Mouse (Mus musculus): ENCODE measurements around the gene Fbxo9. TPM values are rescaled to one million over a fixed set of nuclear protein-coding genes. Genes with fewer than 3 reads are reported as not detected.

Fbxo9 gene
- total RNA-seq, 2 experiments from 2014 or later, result 60.8 to 68.0 TPM

Other genes starting within 250 kb of the Fbxo9 start
- 10 to 100 TPM; 21.7 to 23.4 TPM for gene Elovl5, start 191.7 kb downstream of the Fbxo9 start, total RNA-seq (2021)
- gene Gcm1, start 57.1 kb downstream of the Fbxo9 start, total RNA-seq (2021), result not detected
- gene Ick, start 127 bp upstream of the Fbxo9 start, total RNA-seq (2021), result 10 to 100 TPM; 11.1 to 13.2 TPM
- gene Gsta4, start 73.7 kb upstream of the Fbxo9 start, total RNA-seq (2021), result 10 to 100 TPM; 10.9 to 12.1 TPM
- gene Gsta1, start 121.6 kb upstream of the Fbxo9 start, total RNA-seq (2021), result not detected
- gene Gm3776, start 148.1 kb upstream of the Fbxo9 start, total RNA-seq (2021), result not detected
- gene Gm10639, start 180.9 kb upstream of the Fbxo9 start, total RNA-seq (2021), result not detected
- not detected for gene Omt2a, start 205.7 kb upstream of the Fbxo9 start, total RNA-seq (2021)
- gene Omt2b, start 218.5 kb upstream of the Fbxo9 start, total RNA-seq (2021), result not detected
- gene Gsta2, start 246.7 kb upstream of the Fbxo9 start, total RNA-seq (2021), result not detected

All from gastrocnemius, postnatal 14 days (tissue).